Mouse (Mus musculus): Measurements from ENCODE around the gene Tsga10.

- TF ChIP-seq NELFE (IDR thresholded peaks at IDR 0.05; ENCODE audit: low read depth, low read length) (no peak), ETS1 (conservative IDR thresholded peaks at IDR 0.05; ENCODE audit: low read depth, low read length) (no peak), TBP (conservative IDR thresholded peaks at IDR 0.05; ENCODE audit: low read depth, low read length) (no peak), KAT2A (IDR thresholded peaks at IDR 0.05; ENCODE audit: insufficient replicate concordance, low read length) (no peak), CTCF (conservative IDR thresholded peaks at IDR 0.05 in 1 of 2, IDR thresholded peaks at IDR 0.05 in 1 of 2; ENCODE audit: low read depth in 2 of 2, low read length in 2 of 2) (no peak), POLR2A (IDR thresholded peaks at IDR 0.05; ENCODE audit: low read depth, low read length) (no peak), GABPA (IDR thresholded peaks at IDR 0.05; ENCODE audit: insufficient replicate concordance, low read depth, low read length) (no peak), ZMIZ1 (IDR thresholded peaks at IDR 0.05; ENCODE audit: low read depth, low read length) (no peak), TCF12 (IDR thresholded peaks at IDR 0.05; ENCODE audit: low read depth, low read length) (no peak), RAD21 (IDR thresholded peaks at IDR 0.05; ENCODE audit: low read depth, low read length) (no peak)
These were observed 15.5 kb downstream of the Tsga10 start for GRCm38 (mm10) chr1:37850696-37851095.
